Mouse (Mus musculus): Measurements from ENCODE around the gene Pimreg. TPM values are rescaled to one million over a fixed set of nuclear protein-coding genes. Genes with fewer than 3 reads are reported as not detected.

Gene Pimreg
- polyA plus RNA-seq, 1 experiment from 2014 or later, result 87.5 TPM

DNA sequence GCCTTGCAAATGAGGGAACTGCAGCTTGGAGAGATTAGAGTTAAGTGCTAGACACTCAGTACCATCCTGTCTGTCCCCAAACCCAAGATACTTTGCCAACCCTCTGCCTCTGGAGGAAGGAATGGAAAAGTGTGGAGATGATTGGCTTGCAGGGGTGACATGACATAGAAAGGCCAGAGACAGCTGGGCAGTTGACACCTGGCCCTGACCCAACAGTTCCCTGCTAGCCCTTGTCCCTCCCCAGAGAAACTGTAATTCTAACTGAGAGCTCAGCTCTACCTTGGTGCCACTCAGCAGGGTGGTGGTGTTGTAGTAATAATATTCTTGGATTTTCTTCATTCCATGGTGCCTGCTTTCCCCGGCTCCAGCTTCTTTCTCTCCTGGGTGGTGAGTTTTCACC is 29.9 kb upstream of the Pimreg start:
- peaks cover 22% of the 10 kb centered on the region for H3K4me1 ChIP-seq
- H3K36me3 ChIP-seq, result no peaks in the 10 kb centered on the region
- H3K4me2 ChIP-seq, result no peak overlapping the region
- no peak overlapping the region for H3K9ac ChIP-seq
- WGBS, result 50% methylated on average over 1 of the region's 1 CpGs
- H3K9me3 ChIP-seq, result no peaks in the 10 kb centered on the region
- no peak overlapping the region for H3K4me3 ChIP-seq
- no peak overlapping the region for H3K27ac ChIP-seq (replicated peaks)
- H3K27me3 ChIP-seq (replicated peaks), result 0 out of 2 replicates have a peak, but pooled peaks cover 5% of the 10 kb centered on the region
- ATAC-seq (ENCODE audit: extremely low read depth, insufficient number of reproducible peaks, low FRiP score, low TSS enrichment), result no peak

DNA sequence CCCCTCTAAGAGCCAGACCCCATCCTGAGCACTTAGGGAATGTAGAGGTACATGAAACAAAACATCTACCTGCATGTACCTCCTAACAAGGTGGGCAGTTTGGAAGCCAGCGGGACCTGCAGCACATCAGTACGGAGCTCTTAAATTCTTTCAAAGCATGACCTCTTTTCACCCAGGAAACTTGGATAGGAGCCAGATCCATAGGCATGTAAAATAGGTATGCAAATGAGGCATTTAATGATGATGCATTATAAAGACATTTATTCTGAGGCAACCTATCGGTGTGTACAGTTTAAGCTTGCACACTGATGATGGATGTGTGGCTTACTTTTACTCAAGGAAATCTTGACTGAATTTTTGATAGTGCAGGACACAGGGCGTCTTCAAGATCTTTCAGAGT is 27.2 kb upstream of the Pimreg start:
- ATAC-seq (ENCODE audit: extremely low read depth, insufficient number of reproducible peaks, low FRiP score, low TSS enrichment), result no peak
- H3K4me3 ChIP-seq, result no peak overlapping the region
- no peak overlapping the region for H3K4me2 ChIP-seq
- H3K9me3 ChIP-seq, result no peaks in the 10 kb centered on the region
- H3K27ac ChIP-seq (replicated peaks), result no peak overlapping the region
- H3K36me3 ChIP-seq, result no peaks in the 10 kb centered on the region
- peaks cover 16% of the 10 kb centered on the region; the same call in 1 of the 2 replicates for H3K4me1 ChIP-seq
- H3K27me3 ChIP-seq (replicated peaks), result 0 out of 2 replicates have a peak, but pooled peaks cover 5% of the 10 kb centered on the region
- 75% methylated on average over 4 of the region's 4 CpGs for WGBS
- no peak overlapping the region for H3K9ac ChIP-seq

DNA sequence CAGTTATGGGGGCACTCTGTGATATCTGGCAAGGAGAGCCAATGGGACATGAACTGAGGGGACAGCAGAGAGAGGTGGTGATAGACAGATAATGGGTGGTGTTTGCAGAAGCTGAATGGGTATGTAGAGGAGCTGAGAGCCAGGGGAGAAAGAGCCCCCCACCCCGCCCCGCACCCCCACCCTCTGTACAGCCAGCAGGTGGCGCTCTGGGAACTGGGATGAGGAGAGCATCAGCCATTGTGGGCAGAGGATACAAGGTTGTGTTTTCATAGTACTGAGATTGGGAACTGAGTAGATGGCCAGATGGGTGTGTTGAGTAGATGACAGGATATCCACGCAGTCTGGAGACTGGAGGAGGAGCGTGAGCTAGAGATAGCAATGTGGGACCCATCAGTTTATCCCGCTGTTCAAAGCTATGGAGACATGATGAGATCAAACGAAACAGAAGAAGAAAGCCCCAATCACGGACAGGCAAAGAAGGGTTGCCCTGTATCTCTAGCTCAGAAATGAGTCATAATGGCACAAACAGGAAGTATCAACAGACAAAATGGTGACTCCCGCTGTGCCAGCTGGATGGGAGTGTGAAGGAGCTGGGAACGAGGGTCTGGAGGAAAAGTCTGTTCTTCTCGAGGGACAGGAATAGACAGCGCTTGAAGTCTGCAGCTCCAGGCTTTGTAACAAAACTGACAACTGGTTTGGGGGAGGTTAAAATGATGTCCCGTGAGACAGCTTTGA is 25.1 kb upstream of the Pimreg start:
- no peak overlapping the region for H3K4me2 ChIP-seq
- 69% methylated on average over 13 of the region's 13 CpGs for WGBS
- H3K36me3 ChIP-seq, result no peaks in the 10 kb centered on the region

DNA sequence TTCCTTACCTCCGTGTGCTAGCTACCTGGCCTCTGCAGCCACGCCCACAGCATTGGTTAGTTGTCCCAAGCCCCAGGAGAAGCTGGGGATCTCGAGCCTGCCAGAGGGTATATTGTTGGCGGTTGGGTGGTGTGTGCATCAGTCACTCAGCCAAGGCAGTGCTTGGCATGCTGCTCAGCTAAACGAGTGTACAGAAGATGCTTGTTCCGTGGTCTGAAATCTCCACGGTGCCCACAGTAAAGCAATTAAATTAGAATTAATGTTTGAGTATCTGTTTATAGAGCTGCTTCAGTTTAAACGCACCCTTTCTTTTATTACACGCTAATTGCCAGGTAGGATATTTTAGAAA is 24.6 kb upstream of the Pimreg start:
- Histone ChIP-seq H3K27ac (replicated peaks) (no peak overlapping the region), H3K9me3 (no peaks in the 10 kb centered on the region), H3K27me3 (replicated peaks) (0 out of 2 replicates have a peak, but pooled peaks cover 3% of the 10 kb centered on the region), H3K4me2 (no peak overlapping the region), H3K9ac (no peak overlapping the region), H3K36me3 (no peaks in the 10 kb centered on the region), H3K4me3 (no peak overlapping the region), H3K4me1 (no peaks in the 10 kb centered on the region; the same call in 1 of the 2 replicates)
- WGBS, result 76% methylated on average over 9 of the region's 9 CpGs
- ATAC-seq (ENCODE audit: extremely low read depth, insufficient number of reproducible peaks, low FRiP score, low TSS enrichment), result no peak

More for the DNA sequence above, 25.1 kb upstream of the Pimreg start:
- Histone ChIP-seq H3K4me1 (0 out of 2 replicates have a peak, but pooled peaks cover 3% of the 10 kb centered on the region), H3K9ac (no peak overlapping the region), H3K9me3 (no peaks in the 10 kb centered on the region), H3K4me3 (no peak overlapping the region), H3K27ac (replicated peaks) (no peak overlapping the region), H3K27me3 (replicated peaks) (0 out of 2 replicates have a peak, but pooled peaks cover 7% of the 10 kb centered on the region)
- ATAC-seq (ENCODE audit: extremely low read depth, insufficient number of reproducible peaks, low FRiP score, low TSS enrichment), result no peak

DNA sequence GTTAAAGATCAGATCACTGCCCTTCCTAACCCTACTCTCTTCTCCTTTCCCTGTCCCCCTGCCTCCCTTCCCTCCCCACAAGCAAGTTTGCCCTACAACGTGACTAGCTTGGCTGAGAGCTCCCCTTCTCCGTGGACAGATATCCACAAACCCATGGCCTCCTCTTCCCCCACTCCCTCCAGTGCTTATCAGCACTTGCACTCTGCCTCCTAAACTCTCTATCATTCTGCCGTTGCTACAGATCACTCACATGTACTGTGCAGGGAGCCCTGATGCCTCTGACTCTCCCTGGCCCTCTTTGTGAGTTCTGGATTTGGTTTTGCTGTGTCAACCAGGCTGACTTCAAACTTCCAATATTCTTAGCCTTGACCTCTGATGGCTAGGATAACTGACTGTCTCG is 20.8 kb upstream of the Pimreg start:
- no peak overlapping the region for H3K4me3 ChIP-seq
- H3K9ac ChIP-seq, result 0 out of 2 replicates have a peak overlapping the region, but pooled peaks have one; percentile 15
- 0 out of 2 replicates have a peak, but pooled peaks cover 7% of the 10 kb centered on the region for H3K27me3 ChIP-seq (replicated peaks)
- WGBS, result 28% methylated on average over 4 of the region's 4 CpGs
- no peaks in the 10 kb centered on the region for H3K36me3 ChIP-seq
- H3K9me3 ChIP-seq, result no peaks in the 10 kb centered on the region
- peaks cover 15% of the 10 kb centered on the region for H3K4me1 ChIP-seq
- no peak overlapping the region for H3K27ac ChIP-seq (replicated peaks)
- no peak for ATAC-seq (ENCODE audit: extremely low read depth, insufficient number of reproducible peaks, low FRiP score, low TSS enrichment)
- H3K4me2 ChIP-seq, result no peak overlapping the region

DNA sequence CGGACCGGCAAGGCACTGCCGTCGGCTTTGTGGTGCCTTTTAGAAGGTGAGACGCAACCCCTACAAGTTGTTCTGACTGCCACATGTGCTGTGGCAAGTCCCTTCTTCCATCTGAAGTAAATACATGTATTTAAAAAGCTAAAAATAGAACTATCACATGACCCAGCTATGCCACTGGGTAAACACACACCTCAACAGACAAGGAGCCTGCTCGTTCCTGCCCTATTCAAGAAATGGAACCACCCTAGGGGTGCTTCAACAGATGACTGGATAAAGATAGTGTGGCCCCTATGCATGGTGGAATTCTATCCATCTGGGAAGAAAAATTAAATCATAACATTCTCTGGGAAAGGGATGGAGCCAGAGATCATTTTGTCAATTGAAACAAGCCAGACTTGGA is 19.0 kb upstream of the Pimreg start:
- no peak for ATAC-seq (ENCODE audit: extremely low read depth, insufficient number of reproducible peaks, low FRiP score, low TSS enrichment)
- Histone ChIP-seq H3K4me1 (peaks cover 15% of the 10 kb centered on the region), H3K4me3 (no peak overlapping the region), H3K27me3 (replicated peaks) (peaks cover 22% of the 10 kb centered on the region), H3K27ac (replicated peaks) (no peak overlapping the region), H3K9ac (no peak overlapping the region), H3K36me3 (no peaks in the 10 kb centered on the region), H3K4me2 (no peak overlapping the region), H3K9me3 (no peaks in the 10 kb centered on the region)
- WGBS, result 74% methylated on average over 6 of the region's 6 CpGs

DNA sequence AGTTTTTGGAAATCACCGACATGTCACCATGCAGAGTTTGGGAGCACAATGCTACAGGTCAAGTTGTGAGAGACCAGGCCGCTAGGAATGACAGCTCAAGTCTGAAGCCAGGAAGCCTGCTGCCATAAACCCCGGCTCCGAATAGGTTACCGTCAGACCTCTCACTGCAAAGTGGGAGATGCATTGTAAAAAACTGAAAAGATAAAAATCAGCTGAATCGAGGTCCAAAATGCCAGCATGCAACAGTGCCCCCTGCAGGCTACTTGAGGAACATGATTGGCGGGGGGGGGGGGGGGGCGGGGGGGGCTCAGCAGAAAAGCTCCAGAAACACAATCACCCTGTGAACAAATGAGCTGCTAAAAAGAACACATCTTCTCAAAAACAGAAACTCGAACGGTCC is 18.3 kb upstream of the Pimreg start:
- Histone ChIP-seq H3K4me2 (no peak overlapping the region), H3K9ac (no peak overlapping the region), H3K9me3 (no peaks in the 10 kb centered on the region), H3K27ac (replicated peaks) (no peak overlapping the region), H3K4me3 (no peak overlapping the region), H3K27me3 (replicated peaks) (peaks cover 30% of the 10 kb centered on the region), H3K4me1 (peaks cover 15% of the 10 kb centered on the region), H3K36me3 (no peaks in the 10 kb centered on the region)
- 48% methylated on average over 10 of the region's 10 CpGs for WGBS
- no peak for ATAC-seq (ENCODE audit: extremely low read depth, insufficient number of reproducible peaks, low FRiP score, low TSS enrichment)

DNA sequence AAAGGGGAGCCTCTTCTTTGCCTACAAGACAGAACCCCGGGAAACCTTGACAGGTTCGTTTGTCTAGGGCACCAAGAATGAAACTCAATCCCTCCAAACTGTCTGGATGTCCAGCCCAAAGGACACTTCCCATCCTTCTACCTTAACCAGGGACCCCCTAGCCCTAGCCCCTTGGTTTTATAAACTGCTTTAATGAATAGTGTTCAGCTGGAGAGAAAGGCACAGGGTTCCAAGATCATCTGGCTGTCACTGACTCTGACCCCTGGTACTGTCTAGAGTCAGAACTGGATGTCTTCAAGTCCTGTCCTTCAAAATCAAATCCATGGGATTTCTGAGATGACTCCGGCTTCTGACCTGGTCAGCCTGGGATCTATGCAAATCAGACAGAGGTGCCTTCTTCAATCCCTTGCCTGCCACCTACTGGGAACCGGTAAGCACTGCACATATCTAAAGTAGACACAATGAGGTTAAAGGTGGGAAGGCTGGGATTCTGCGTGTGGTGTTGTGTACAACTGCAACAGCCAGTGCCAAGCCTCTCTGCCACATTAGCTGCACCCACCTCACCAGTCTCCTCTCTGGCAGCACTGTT is 17.5 kb upstream of the Pimreg start:
- Histone ChIP-seq H3K4me2 (no peak overlapping the region), H3K27me3 (replicated peaks) (peaks cover 37% of the 10 kb centered on the region), H3K36me3 (no peaks in the 10 kb centered on the region), H3K4me1 (peaks cover 15% of the 10 kb centered on the region), H3K9me3 (no peaks in the 10 kb centered on the region), H3K4me3 (no peak overlapping the region), H3K27ac (replicated peaks) (no peak overlapping the region), H3K9ac (no peak overlapping the region)
- WGBS, result 26% methylated on average over 5 of the region's 5 CpGs
- ATAC-seq (ENCODE audit: extremely low read depth, insufficient number of reproducible peaks, low FRiP score, low TSS enrichment), result no peak

DNA sequence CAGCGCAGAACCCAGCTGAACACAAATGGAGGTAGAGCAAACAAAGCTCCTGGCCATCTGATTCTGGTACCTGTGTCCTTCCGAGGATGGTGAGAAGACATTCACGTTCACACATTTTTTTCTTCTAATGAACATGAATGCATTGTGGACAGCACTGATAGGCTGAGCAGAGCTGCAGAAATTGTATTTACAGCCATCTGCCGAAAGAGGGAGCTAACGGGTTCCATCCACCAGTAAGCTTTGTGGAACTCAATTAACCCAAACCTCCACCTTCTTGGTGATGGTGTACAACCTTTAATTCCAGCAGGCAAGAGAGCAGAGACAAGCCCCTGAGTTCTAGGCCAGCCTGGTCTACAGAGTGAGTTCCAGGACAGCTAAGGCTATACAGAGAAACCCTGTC is 16.0 kb upstream of the Pimreg start:
- H3K36me3 ChIP-seq, result no peaks in the 10 kb centered on the region
- no peak overlapping the region for H3K27ac ChIP-seq (replicated peaks)
- ATAC-seq (ENCODE audit: extremely low read depth, insufficient number of reproducible peaks, low FRiP score, low TSS enrichment), result no peak
- no peak overlapping the region for H3K9ac ChIP-seq
- H3K4me3 ChIP-seq, result no peak overlapping the region
- H3K27me3 ChIP-seq (replicated peaks), result peaks cover 48% of the 10 kb centered on the region
- H3K4me2 ChIP-seq, result no peak overlapping the region
- H3K4me1 ChIP-seq, result peaks cover 15% of the 10 kb centered on the region
- no peaks in the 10 kb centered on the region for H3K9me3 ChIP-seq
- 35% methylated on average over 5 of the region's 5 CpGs for WGBS

DNA sequence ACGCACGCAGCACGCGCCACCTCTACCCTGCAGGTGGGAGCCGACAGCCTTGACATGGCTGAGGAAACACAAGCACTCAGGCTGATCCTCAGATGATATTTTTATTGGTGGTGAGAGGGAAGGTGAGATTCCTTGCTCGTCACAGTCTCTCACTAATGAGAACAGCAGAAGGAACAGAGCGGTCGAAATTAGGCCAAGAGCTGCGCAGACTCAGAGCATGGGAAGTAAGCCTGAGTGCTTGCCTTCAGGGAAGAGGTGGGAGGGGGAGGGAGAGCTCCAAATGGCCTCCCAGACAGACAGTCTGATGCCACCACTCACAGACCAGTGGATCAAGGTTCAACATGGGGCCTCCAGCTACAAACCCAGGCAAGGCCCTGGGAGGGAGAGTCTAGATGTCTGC is 15.3 kb upstream of the Pimreg start:
- Histone ChIP-seq H3K9ac (no peak overlapping the region), H3K9me3 (no peaks in the 10 kb centered on the region), H3K4me3 (no peak overlapping the region), H3K27ac (replicated peaks) (no peak overlapping the region), H3K4me2 (no peak overlapping the region), H3K4me1 (peaks cover 19% of the 10 kb centered on the region), H3K36me3 (no peaks in the 10 kb centered on the region), H3K27me3 (replicated peaks) (peaks cover 51% of the 10 kb centered on the region)
- 82% methylated on average over 9 of the region's 9 CpGs for WGBS
- no peak for ATAC-seq (ENCODE audit: extremely low read depth, insufficient number of reproducible peaks, low FRiP score, low TSS enrichment)

DNA sequence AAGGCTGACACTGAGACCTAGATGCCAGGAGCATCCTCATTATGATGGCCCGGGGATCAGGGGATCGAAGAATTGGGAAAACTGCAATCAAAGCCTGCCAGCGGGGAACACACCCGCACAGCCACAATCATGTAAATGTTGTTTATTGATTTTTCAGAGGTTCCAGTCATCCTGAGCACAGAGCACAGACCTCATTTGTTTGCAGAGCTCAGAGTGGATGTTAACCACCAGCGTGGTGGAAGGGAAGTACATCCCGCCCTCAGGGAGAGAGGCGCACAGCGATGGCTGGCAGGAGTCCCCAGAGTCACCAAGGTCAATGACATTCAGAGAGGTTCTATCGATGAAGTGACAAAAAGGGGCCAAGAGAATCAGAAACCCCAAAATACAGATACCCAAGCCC is 14.0 kb upstream of the Pimreg start:
- Histone ChIP-seq H3K27me3 (replicated peaks) (peaks cover 51% of the 10 kb centered on the region), H3K4me3 (no peak overlapping the region), H3K4me1 (peaks cover 22% of the 10 kb centered on the region), H3K27ac (replicated peaks) (no peak overlapping the region), H3K36me3 (no peaks in the 10 kb centered on the region), H3K9me3 (no peaks in the 10 kb centered on the region), H3K9ac (no peak overlapping the region), H3K4me2 (no peak overlapping the region)
- 77% methylated on average over 9 of the region's 9 CpGs for WGBS
- ATAC-seq (ENCODE audit: extremely low read depth, insufficient number of reproducible peaks, low FRiP score, low TSS enrichment), result no peak

DNA sequence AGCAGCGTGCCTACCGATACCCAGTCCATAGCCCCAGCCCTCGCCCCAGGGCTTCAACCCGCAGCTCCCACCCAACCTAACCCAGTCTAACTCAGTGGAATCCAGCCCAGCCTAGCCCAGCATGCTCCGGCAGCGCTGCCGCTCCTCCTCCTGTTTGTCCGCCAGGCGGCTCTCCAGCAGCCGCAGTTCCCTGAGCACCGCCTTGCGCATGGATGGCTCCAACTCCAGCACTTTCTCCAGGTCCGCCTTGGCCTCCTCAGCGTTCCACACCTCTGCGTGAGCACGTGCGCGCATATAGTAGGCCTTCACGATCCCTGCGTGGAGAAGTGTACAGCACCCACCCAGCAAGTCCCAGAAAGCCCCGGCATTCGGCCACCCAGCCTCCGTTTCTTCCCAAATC is 12.7 kb upstream of the Pimreg start:
- Histone ChIP-seq H3K27ac (replicated peaks) (no peak overlapping the region), H3K9ac (0 out of 2 replicates have a peak overlapping the region, but pooled peaks have one; percentile 3), H3K4me1 (peaks cover 15% of the 10 kb centered on the region), H3K27me3 (replicated peaks) (peaks cover 51% of the 10 kb centered on the region), H3K9me3 (no peaks in the 10 kb centered on the region), H3K4me2 (no peak overlapping the region; the same call in 1 of the 2 replicates), H3K36me3 (no peaks in the 10 kb centered on the region), H3K4me3 (no peak overlapping the region)
- WGBS, result 24% methylated on average over 23 of the region's 23 CpGs
- no peak for ATAC-seq (ENCODE audit: extremely low read depth, insufficient number of reproducible peaks, low FRiP score, low TSS enrichment)
